Mouse (Mus musculus) myocyte (in vitro differentiated cells): ENCODE results near the gene AI837181.

Source experiments
- MYOD1 ChIP-seq, 3 experiments: IDR thresholded peaks; one replicate each; pipeline ENCODE4 v1.6.1; 2011; ENCODE audit warnings: control low read depth in 2 of 3, low read depth in 2 of 3, mild to moderate bottlenecking in 2 of 3, moderate library complexity in 1 of 3; ENCODE audit not compliant: insufficient read length in 2 of 3, control insufficient read depth in 1 of 3
- MYOG ChIP-seq, 3 experiments: IDR thresholded peaks; one replicate each; pipeline ENCODE4 v1.6.1; 2011; ENCODE audit warnings: control low read depth in 2 of 3, low read depth in 2 of 3, mild to moderate bottlenecking in 2 of 3; ENCODE audit not compliant: insufficient read length in 2 of 3, control insufficient read depth in 1 of 3, insufficient read depth in 1 of 3
- POLR2A ChIP-seq: IDR thresholded peaks from one replicate; pipeline ENCODE4 v1.6.1; 2011; ENCODE audit warnings: low read depth, mild to moderate bottlenecking, control low read depth, moderate library complexity; ENCODE audit not compliant: insufficient read length
- POLR2AphosphoS2 ChIP-seq: IDR thresholded peaks from one replicate; pipeline ENCODE4 v1.6.1; 2011; ENCODE audit warnings: low read depth, control low read depth; ENCODE audit not compliant: insufficient read length
- REST ChIP-seq: IDR thresholded peaks from one replicate; pipeline ENCODE4 v1.6.1; 2011; ENCODE audit warnings: mild to moderate bottlenecking, control low read depth, moderate library complexity; ENCODE audit not compliant: insufficient read depth, insufficient read length
- TCF12 ChIP-seq: IDR thresholded peaks from one replicate; pipeline ENCODE4 v1.6.1; 2011; ENCODE audit warnings: mild to moderate bottlenecking, control low read depth; ENCODE audit not compliant: poor library complexity, insufficient read depth, severe bottlenecking

GRCm38 (mm10) chr19:5447515-5448353, 22.8 kb downstream of the AI837181 start, which contains the start of gene Fosl1:
- peak; percentile 71 for TF ChIP-seq POLR2A
- TF ChIP-seq MYOD1 (IDR thresholded peaks at IDR 0.05; ENCODE audit: control insufficient read depth in 1 of 3, insufficient read length in 2 of 3, low read depth in 2 of 3) = peak in 2 of 3 experiments; percentile 1 to 10
- TF ChIP-seq MYOG (IDR thresholded peaks at IDR 0.05; ENCODE audit: control insufficient read depth in 1 of 3, insufficient read depth in 1 of 3, insufficient read length in 2 of 3, low read depth in 2 of 3) = peak in 1 of 3 experiments; percentile 23
- no peak for TF ChIP-seq TCF12
- no peak for TF ChIP-seq REST
- TF ChIP-seq POLR2AphosphoS2 = peak; percentile 52
